Mouse (Mus musculus) midbrain, embryonic 15.5 days (tissue): ENCODE measurements around the gene Fat2. TPM values are rescaled to one million over a fixed set of nuclear protein-coding genes. Genes with fewer than 3 reads are reported as not detected.

ENCODE experiments used
- ATAC-seq: fragments of 200-750 bp; cut with Nextera tagmentation; replicated peaks from 2 replicates; pipeline ENCODE4 v1.8.0; 2017; ENCODE audit warnings: moderate TSS enrichment
- H3K27ac ChIP-seq: fragments of 300-500 bp; sonication (generic); 2 replicates; pipeline ENCODE4 v1.5.1; 2015; ENCODE audit warnings: mild to moderate bottlenecking, inconsistent platforms
- H3K27me3 ChIP-seq: fragments of 300-500 bp; sonication (generic); replicated peaks from 2 replicates; pipeline ENCODE4 v1.6.1; 2015; ENCODE audit warnings: inconsistent platforms
- H3K36me3 ChIP-seq: fragments of 300-500 bp; sonication (generic); replicated peaks from 2 replicates; pipeline ENCODE4 v1.6.1; 2015; ENCODE audit warnings: inconsistent platforms
- H3K4me1 ChIP-seq: fragments of 300-500 bp; sonication (generic); 2 replicates; pipeline ENCODE4 v1.6.1; 2015; ENCODE audit warnings: inconsistent platforms
- H3K4me2 ChIP-seq: fragments of 300-500 bp; sonication (generic); 2 replicates; pipeline ENCODE4 v1.6.1; 2015; ENCODE audit warnings: inconsistent platforms, mild to moderate bottlenecking, moderate library complexity
- H3K4me3 ChIP-seq: fragments of 300-500 bp; sonication (generic); 2 replicates; pipeline ENCODE4 v1.5.1; 2015; ENCODE audit warnings: mild to moderate bottlenecking, inconsistent platforms
- H3K9ac ChIP-seq: fragments of 300-500 bp; sonication (generic); 2 replicates; pipeline ENCODE4 v1.6.1; 2015; ENCODE audit warnings: mild to moderate bottlenecking, inconsistent platforms
- H3K9me3 ChIP-seq: fragments of 300-500 bp; sonication (generic); 2 replicates; pipeline ENCODE4 v1.6.1; 2016; ENCODE audit warnings: inconsistent platforms
- WGBS: fragments of 180-500 bp; shearing (Covaris S2); methylation state at CpG from one replicate; pipeline ENCODE4 v1.1.7; 2015; ENCODE audit warnings: mixed read lengths; 5-methylcytosine and 5-hydroxymethylcytosine counted together
- polyA plus RNA-seq: library from polyadenylated mRNA; unstranded; fragments of >200 nt; fragmentation: Nextera tagmentation; extraction: Ambion mirVana; gene quantifications from 2 replicates; pipeline ENCODE4 v1.2.1, GENCODE M21; 2015

Fat2 gene
- polyA plus RNA-seq, 1 experiment from 2014 or later = 0.12 TPM

- Histone ChIP-seq H3K9ac (no peak overlapping the region), H3K27ac (no peak overlapping the region), H3K9me3 (no peaks in the 10 kb centered on the region), H3K36me3 (no peaks in the 10 kb centered on the region), H3K27me3 (no peaks in the 10 kb centered on the region), H3K4me1 (no peaks in the 10 kb centered on the region), H3K4me3 (no peak overlapping the region), H3K4me2 (no peak overlapping the region)
- ATAC-seq = no peak
- WGBS = 88% methylated on average over 5 of the region's 5 CpGs
Measured at GRCm38 (mm10) chr11:55327111-55327510, 9.3 kb downstream of the Fat2 start.

GRCm38 (mm10) chr11:55326211-55326610, 10.2 kb downstream of the Fat2 start:
- ATAC-seq = no peak
- H3K9ac ChIP-seq = no peak overlapping the region
- no peaks in the 10 kb centered on the region for H3K4me1 ChIP-seq
- H3K9me3 ChIP-seq = no peaks in the 10 kb centered on the region
- H3K27me3 ChIP-seq = no peaks in the 10 kb centered on the region
- H3K36me3 ChIP-seq = no peaks in the 10 kb centered on the region
- H3K4me2 ChIP-seq = no peak overlapping the region
- H3K4me3 ChIP-seq = no peak overlapping the region
- no peak overlapping the region for H3K27ac ChIP-seq
- 85% methylated on average over 7 of the region's 7 CpGs for WGBS

- Histone ChIP-seq H3K9ac (no peak overlapping the region), H3K36me3 (no peaks in the 10 kb centered on the region), H3K4me1 (no peaks in the 10 kb centered on the region), H3K4me2 (no peak overlapping the region), H3K27ac (no peak overlapping the region), H3K27me3 (no peaks in the 10 kb centered on the region), H3K9me3 (no peaks in the 10 kb centered on the region), H3K4me3 (no peak overlapping the region)
- WGBS = 70% methylated on average over 8 of the region's 8 CpGs
- ATAC-seq = no peak
Measured at GRCm38 (mm10) chr11:55323854-55324253, 12.5 kb downstream of the Fat2 start.

DNA sequence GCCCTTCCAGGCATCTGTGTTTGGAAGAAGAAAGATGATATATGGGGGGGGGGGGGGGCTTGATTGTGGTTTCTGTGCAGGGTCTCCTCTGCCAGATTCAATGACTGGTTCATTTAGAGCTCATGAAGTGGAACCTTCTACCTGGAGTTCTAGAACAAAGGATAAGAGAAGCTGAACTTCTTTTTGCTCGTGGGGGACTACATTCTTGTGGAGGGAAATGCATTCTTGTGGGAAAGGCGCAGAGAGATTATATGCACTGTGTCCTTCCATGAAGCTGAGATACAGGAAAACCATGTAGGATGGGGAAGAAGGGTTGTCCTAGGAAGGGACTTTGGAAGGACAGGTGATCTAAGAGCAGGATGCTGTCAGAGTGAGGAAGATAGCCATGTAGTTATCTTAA, 15.4 kb downstream of the Fat2 start:
- 68% methylated on average over 2 of the region's 2 CpGs for WGBS
- H3K27ac ChIP-seq = no peak overlapping the region
- H3K9me3 ChIP-seq = no peaks in the 10 kb centered on the region
- H3K9ac ChIP-seq = no peak overlapping the region
- no peak overlapping the region for H3K4me2 ChIP-seq
- no peaks in the 10 kb centered on the region for H3K4me1 ChIP-seq
- ATAC-seq = no peak
- no peaks in the 10 kb centered on the region for H3K36me3 ChIP-seq
- H3K27me3 ChIP-seq = no peaks in the 10 kb centered on the region
- H3K4me3 ChIP-seq = no peak overlapping the region

GRCm38 (mm10) chr11:55315966-55316365, 20.4 kb downstream of the Fat2 start:
- Histone ChIP-seq H3K4me2 (no peak overlapping the region), H3K4me1 (no peaks in the 10 kb centered on the region), H3K9ac (no peak overlapping the region), H3K27me3 (0 out of 2 replicates have a peak, but pooled peaks cover 2% of the 10 kb centered on the region), H3K9me3 (no peaks in the 10 kb centered on the region), H3K27ac (no peak overlapping the region), H3K4me3 (no peak overlapping the region), H3K36me3 (no peaks in the 10 kb centered on the region)
- WGBS = 90% methylated on average over 6 of the region's 6 CpGs
- ATAC-seq = no peak

DNA sequence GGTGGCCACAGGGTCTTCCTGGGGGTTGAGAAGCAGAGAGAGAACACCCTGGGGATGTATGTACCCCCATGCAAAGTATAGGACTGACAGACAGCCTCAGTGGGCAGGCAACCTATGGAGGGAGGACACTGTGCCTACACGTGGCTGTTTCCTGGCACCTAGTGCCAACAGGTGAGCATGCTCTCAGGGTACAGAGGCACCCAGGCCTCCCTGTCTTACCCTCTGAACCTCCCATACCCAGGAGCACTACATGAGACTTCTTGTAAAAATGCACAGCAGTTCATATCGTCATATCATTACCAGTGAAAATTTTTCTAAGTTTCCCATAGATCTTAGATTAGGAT, 21.7 kb downstream of the Fat2 start:
- 53% methylated on average over 2 of the region's 2 CpGs for WGBS
- no peaks in the 10 kb centered on the region for H3K36me3 ChIP-seq
- no peaks in the 10 kb centered on the region for H3K4me1 ChIP-seq
- H3K4me2 ChIP-seq = no peak overlapping the region
- no peak overlapping the region for H3K27ac ChIP-seq
- no peak for ATAC-seq
- H3K9me3 ChIP-seq = no peaks in the 10 kb centered on the region
- 0 out of 2 replicates have a peak, but pooled peaks cover 2% of the 10 kb centered on the region for H3K27me3 ChIP-seq
- no peak overlapping the region for H3K9ac ChIP-seq
- H3K4me3 ChIP-seq = no peak overlapping the region

DNA sequence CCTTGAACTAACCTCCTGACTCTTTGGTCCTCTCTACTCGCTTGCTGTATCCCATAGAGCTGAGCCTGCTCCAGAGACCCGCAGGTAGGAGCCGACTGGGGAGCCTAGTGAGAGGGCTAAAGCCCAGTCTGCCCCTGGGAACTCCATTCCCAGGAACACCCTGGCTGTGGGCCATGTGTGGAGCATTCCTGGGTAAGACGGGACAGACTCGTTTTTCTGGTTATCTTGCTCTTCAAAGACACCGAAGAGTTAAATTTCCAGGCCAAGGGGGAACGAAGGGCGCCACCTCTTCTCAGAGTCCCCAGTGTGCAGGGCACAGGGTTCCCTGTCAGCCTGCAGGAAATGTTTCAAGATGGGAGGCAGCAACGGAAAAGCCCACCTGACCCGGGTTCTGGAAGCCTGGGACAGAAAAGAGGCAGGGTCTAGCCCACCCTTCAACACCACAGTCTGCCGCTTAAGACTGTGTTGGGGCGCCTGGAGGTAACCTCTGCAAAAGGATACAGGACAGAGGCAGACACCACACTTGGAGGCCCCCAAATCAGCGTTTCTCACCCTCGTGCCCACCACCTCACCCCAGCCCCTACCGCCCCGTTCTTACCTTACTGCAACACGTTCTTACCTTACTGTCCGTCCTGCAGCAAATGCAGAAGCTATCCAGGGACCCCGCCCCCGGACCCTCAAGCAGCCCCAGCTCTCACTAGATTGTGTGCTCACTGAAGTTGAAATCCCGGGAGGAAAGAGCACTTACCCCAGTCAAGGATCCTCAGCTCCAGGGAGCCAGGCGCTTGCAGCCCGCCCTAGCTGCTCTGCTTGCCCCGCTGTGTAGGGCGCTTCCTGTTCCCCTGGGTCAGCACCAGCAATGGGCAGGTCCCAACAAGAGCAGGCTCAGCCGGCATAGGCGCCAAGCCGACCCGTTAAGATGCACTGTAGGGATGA, 22.3 kb downstream of the Fat2 start:
- no peaks in the 10 kb centered on the region for H3K4me1 ChIP-seq
- no peak for ATAC-seq
- 31% methylated on average over 29 of the region's 29 CpGs for WGBS
- H3K27me3 ChIP-seq = 0 out of 2 replicates have a peak, but pooled peaks cover 2% of the 10 kb centered on the region
- no peaks in the 10 kb centered on the region for H3K36me3 ChIP-seq
- no peak overlapping the region for H3K4me2 ChIP-seq
- no peak overlapping the region for H3K4me3 ChIP-seq
- H3K9ac ChIP-seq = no peak overlapping the region
- H3K27ac ChIP-seq = no peak overlapping the region
- no peaks in the 10 kb centered on the region for H3K9me3 ChIP-seq

GRCm38 (mm10) chr11:55302350-55302749, 34.0 kb downstream of the Fat2 start:
- Histone ChIP-seq H3K36me3 (no peaks in the 10 kb centered on the region), H3K4me3 (no peak overlapping the region), H3K4me2 (no peak overlapping the region), H3K9me3 (no peaks in the 10 kb centered on the region), H3K4me1 (no peaks in the 10 kb centered on the region), H3K27me3 (no peaks in the 10 kb centered on the region), H3K27ac (no peak overlapping the region), H3K9ac (no peak overlapping the region)
- no peak for ATAC-seq
- 78% methylated on average over 4 of the region's 4 CpGs for WGBS

DNA sequence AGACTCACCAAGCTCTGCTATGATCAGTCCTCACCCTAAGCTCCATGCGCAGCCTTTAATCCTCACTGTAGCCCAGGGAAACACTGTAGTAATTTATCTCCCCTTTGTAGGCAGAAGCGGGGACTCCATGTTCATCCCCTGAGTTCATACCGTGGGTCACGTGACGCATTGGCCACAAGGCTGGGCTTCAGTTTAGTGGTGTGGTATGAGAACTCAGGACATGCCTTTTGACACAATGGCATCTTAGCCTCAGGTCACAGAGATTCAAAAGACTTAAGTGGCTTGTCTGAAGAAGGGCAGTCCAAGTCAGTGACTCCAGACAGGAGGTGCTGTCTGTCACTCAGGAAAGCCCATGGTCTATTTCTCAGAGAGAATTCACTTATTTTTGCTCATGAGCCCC, 43.2 kb downstream of the Fat2 start:
- H3K27ac ChIP-seq = no peak overlapping the region
- 87% methylated on average over 5 of the region's 5 CpGs for WGBS
- ATAC-seq = no peak

DNA sequence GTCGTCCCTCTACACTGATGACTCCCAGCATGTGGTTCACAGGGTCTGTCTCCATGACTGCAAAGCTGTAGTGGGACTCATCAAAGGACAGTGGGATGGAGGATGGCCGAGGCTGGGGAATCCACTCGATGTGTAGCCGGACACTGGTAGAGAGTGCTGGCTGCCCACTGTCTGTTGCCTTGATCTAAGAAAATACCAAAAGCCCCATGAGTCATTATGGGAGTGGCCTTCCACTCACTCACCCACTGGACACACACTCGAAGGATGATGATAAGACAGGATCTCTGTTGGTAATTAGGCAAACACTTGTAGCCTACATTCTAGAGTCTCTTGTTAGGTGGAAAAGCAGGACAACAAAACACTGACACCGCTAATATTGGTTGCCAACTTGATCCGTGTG, 44.5 kb downstream of the Fat2 start:
- Histone ChIP-seq H3K9ac (no peak overlapping the region), H3K4me1 (no peaks in the 10 kb centered on the region), H3K9me3 (no peaks in the 10 kb centered on the region), H3K36me3 (no peaks in the 10 kb centered on the region), H3K27ac (no peak overlapping the region), H3K4me2 (no peak overlapping the region), H3K4me3 (no peak overlapping the region), H3K27me3 (no peaks in the 10 kb centered on the region)
- WGBS = 88% methylated on average over 7 of the region's 7 CpGs
- ATAC-seq = no peak

More for the DNA sequence above, 43.2 kb downstream of the Fat2 start:
- no peaks in the 10 kb centered on the region for H3K27me3 ChIP-seq
- H3K9ac ChIP-seq = no peak overlapping the region
- no peaks in the 10 kb centered on the region for H3K36me3 ChIP-seq
- no peaks in the 10 kb centered on the region for H3K9me3 ChIP-seq
- no peaks in the 10 kb centered on the region for H3K4me1 ChIP-seq
- no peak overlapping the region for H3K4me2 ChIP-seq
- no peak overlapping the region for H3K4me3 ChIP-seq

DNA sequence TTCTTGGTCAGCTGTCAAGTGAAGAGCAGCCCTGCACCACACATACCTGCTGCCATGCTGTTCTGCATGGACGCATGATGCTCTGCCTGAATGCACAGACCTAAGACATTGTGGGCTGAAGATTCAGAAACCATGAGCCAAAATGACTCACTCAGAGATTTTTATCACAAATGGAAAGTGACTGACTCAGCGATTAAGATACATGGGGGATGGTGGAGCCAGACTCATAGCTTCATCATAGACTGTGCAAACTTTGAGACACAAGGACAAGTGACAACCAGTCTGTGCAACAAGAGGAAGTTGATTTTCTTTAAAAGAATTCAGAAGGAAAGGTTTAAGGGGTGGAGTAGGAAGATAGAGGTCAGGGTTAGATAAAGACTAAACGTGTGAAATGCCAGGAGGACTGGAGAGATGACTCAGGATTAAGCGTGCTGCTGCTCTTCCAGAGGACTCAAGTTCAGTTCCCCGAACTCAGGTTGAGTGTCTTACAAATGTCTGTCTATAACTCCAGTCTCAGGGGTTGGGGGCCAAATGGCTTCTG, 46.4 kb downstream of the Fat2 start:
- Histone ChIP-seq H3K9ac (no peak overlapping the region), H3K27ac (no peak overlapping the region), H3K4me3 (no peak overlapping the region), H3K4me1 (no peaks in the 10 kb centered on the region), H3K4me2 (no peak overlapping the region), H3K27me3 (no peaks in the 10 kb centered on the region), H3K9me3 (no peaks in the 10 kb centered on the region), H3K36me3 (no peaks in the 10 kb centered on the region)
- ATAC-seq = no peak
- 84% methylated on average over 5 of the region's 5 CpGs for WGBS

GRCm38 (mm10) chr11:55274756-55275155, 61.6 kb downstream of the Fat2 start:
- Histone ChIP-seq H3K4me3 (no peak overlapping the region), H3K27me3 (no peaks in the 10 kb centered on the region), H3K27ac (no peak overlapping the region), H3K4me1 (no peaks in the 10 kb centered on the region), H3K9me3 (no peaks in the 10 kb centered on the region), H3K36me3 (no peaks in the 10 kb centered on the region), H3K9ac (no peak overlapping the region), H3K4me2 (no peak overlapping the region)
- whole genome bisulfite sequencing = 83% methylated on average over 6 of the region's 6 CpGs
- no peak for ATAC-seq

DNA sequence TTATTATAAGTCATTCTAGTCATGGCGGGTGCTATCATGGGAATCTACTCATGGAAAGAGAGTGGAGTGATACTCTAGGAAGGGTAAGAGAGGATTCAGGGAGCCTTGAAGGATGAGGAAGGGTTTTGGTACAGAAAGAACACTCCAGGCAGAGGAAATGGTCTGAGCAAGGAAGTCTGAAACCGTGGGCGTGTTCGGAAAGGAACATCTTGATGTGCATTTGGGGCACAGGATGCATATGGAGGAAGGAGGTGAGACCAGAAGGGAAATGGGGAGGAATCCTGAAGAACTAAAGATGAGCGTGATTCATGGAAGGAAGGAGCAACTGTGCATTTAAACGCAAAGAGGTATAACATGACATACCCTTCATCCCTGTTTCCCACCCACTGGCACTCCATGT, 67.8 kb downstream of the Fat2 start:
- Histone ChIP-seq H3K4me1 (no peaks in the 10 kb centered on the region), H3K27me3 (no peaks in the 10 kb centered on the region), H3K4me3 (no peak overlapping the region), H3K27ac (no peak overlapping the region), H3K36me3 (no peaks in the 10 kb centered on the region), H3K9ac (no peak overlapping the region), H3K4me2 (no peak overlapping the region), H3K9me3 (no peaks in the 10 kb centered on the region)
- 92% methylated on average over 6 of the region's 6 CpGs for WGBS
- ATAC-seq = no peak
